Mouse (Mus musculus): Measurements from ENCODE around the gene Car3.
"Not testable (repeated sequence)": the region's sequence is repeated elsewhere in the genome, so short reads cannot be mapped to it uniquely, and the experiment has no call there.

Gene Car3

DNA sequence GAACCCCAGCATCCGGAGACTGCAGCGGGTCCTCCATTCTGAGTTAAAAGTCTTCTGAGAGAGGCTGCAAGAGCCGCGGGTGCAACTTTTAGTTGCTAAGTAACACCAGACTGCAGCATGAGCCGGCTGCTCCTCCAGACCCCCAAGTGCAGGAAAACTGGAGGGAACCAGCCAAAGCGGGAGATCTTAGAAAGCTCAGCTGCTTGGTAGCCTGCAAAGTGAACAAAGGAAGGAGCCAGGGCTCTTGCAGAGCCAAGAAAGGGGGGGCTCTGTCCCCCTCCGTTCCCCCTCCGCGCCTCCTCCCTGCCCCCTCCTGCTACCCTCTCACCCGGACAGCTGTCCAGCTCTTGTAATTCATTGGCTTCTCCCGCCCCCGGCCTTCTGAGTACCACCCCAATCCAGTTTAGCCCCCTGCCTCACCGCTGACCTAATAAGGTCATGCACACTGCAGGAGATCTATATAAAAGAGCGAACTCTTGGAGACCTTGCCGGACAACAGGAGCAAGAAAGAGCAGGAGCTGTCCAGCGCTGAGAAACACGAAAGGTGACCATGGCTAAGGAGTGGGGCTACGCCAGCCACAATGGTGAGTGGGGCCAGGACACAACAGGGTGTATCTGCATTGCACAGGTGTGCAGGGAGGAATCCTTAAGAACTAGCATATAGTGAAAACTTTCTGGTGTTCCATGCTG lies at the start of gene Car3:
TSS of gene Car3 (plus strand) at position 491 of the 690 bp plus-strand sequence.
- DNase-seq = no peak

DNA sequence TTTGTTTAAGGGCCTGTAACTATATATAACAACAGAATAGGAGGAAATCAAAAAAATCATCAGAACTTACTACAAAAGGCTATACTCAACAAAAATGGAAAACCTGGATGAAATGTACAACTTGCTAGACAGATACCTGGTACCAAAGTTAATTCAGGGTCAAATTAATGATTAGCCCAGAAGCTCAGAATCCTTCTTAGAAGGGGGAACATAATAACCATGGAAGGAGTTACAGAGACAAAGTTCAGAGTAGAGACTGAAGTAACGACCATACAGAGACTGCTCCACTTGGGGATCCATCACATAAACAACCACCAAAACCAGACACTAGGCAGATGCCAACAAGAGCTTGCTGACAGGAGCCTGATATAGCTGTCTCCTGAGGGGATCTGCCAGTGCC lies 47.9 kb upstream of the Car3 start:
- not testable (repeated sequence) for DNase-seq

DNA sequence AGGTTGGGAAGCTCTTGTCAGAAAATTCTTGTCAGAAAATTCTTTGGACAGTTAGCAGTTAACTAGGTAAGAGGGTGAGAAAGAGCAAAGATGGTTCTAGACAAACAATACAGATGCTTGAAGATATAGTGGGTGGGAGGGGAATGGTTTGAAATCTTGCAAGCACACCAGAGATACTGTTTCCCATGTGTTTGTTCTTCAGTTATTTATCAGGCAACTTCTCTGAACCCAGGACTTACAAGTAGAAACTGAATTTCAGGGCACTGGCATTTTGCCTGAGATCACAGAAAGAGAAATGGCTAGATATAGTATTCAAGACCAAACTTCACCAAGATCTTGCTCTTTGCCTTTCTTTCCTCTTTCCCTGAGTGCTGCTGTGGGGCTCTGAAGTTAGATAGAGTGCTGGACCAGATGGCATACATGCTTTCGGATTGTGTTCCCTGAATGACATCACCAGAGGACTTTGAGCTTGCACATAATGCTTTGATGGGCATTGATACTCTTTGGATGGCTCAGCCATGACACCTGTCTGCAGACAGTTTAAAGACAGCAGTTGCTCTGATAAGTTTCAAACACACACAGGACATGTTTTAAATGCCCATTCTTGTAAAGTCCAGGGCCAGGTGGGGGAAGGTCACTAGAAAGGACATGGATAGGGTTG lies 43.3 kb upstream of the Car3 start:
- DNase-seq = no peak

DNA sequence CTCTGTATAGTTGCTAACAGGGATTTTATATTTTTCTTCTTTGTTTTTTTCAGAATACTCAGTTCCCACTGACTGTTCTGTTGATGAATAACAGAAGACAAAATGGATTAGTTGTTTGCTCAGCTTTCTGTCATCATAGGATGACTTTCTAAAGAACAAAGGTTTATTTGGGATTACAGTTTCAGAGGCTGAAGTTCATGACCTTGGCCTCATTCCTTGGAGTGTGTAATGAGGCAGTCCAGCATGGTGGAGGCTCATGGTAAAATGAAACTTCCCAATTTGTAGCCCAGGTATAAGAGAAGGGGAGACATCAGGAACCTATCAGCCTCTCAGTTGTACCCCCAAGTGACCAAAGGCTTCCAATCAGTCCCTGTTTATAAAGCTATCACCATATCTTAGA lies 34.4 kb upstream of the Car3 start:
- no peak for DNase-seq

DNA sequence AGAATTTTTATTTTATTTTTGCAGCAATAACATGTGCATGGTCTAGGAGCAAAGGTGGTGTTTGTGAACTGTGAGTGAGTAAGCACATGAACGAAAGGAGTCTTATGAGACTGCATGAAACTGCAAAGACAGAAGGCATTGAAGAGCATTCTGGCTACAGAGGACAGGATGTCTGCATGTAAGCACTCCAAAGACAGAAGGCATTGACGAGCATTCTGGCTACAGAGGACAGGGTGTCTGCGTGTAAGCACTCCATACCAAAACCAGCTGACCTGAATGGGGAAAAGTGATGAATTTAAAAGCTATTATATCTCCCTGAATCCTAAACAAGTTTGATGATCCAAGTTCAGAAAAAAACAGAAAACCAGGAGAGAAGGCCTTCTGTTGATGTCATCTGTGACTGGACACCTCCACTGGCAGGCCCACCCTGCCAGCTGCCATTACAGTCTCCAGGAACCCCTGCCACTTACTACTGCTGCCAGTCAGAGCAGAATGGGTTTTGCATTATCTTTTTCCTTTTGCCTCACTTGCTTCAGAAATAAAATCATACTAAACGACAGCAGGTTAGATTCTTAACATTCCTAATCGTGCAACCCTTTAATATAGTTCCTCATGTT lies 32.0 kb upstream of the Car3 start:
- DNase-seq = no peak

DNA sequence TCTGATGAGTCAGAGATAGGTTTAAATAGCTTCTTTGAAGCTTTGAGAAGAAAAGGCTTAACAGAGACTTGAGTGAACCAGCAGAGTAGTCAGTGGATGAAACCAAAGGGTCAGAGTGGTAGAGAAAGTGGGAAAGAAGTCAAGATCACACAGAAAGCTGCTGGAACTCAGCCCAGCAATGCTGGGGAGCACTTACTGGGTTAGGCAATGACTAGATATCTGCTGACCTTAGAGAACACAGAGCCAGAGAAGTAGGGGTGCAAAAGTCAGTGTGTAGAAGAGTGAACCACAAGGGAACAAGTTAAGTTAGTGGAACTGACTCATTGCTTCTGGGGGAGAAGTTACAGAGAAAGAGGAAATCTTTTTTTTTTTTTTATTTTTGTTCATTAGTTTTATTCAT lies 30.5 kb upstream of the Car3 start:
- no peak for DNase-seq

DNA sequence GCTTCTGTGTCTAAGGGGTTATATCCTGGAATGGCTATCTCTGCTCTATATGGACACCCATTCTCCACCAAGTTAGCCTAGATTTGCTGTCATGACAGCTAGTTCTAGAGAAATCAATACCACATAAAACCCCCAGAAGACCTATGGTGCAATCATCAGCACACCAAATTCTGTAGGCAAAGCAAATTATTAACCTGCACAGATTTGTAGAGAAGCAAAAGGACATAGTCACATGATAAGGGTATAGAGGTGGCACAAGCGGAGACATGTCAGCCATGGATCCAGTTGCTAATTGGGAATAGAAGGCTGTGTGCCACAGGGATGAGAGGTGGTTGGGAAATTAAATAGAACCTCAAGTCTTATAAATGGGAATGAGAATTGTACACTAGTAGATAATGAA lies 24.4 kb upstream of the Car3 start:
- DNase-seq = no peak

DNA sequence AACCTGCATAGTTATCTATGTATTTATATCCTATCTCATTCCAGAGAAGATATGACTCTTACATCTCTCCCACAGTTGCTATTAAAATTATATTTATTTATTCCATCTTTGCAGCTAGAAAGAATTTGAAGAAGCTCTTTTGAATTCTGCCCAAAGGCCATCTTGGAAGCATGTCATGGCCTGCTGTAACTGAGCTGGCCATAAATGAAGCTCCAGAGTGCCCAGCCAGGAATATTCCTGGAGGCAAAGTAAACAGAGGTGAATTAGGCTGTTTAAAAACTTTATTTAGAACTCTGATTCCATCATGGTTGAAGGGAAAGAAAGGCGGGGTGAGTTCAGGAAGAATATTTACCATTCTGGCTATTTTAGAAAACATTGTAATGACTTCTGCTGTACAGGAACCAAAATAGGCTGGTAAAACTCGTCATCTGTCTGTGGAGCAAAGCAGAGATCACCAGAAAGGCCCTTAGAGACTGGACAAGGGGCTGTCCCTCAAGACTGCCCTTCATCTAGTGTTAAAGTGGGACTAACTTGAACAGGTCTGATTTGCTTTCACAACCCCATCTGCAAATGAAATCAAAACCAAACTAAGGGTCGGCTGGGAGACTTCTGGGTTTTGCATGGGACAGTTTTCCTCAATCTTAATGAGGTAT lies 23.7 kb upstream of the Car3 start:
- DNase-seq = no peak

DNA sequence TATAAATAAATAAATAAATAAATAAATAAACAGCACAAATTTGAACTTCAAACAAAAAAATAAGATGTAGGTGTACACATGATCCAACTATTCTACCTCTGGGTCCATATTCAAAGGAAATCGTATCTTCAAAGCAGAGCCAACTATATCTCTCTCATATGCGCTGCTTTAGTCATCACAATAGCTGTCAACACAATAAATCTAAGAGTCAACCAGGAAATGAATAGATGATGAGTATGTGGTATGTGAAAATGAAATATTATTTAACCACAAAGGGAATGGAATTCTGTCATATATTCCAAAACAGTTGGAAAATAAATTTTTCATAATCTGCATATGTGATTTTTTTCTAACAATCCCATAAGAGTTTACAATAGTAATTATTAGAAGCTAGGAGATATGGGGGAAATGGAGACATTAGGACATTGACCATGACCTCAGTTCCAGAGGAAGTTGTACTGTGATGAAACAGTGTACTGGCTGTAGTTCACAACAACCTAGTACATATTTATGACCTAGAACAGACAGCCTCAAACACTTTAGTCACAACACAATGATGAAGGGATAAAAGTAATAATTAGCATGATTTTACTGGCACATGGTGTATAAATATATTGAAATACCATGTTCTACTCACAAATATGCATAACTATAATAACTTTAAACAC lies 14.6 kb upstream of the Car3 start:
- DNase-seq = no peak

DNA sequence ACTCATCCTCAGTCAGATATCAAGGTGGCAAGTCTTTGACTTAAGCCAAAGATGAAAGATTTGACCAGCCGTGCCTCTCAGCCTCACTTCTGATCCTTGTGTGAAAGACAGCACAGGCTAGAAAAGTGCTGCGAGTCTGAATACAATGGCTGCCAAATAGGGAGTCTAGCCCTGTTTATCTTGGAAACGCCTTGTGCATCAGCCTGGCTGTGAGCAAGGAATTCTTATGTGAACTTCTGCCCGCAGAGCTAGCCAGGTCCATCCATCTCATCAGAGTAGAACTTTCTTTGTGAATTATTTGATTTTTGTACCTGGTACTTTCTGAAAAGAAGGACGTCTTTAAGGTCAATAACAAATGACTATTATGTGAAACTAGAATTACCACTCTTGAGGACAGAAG lies 9.3 kb upstream of the Car3 start:
- no peak for DNase-seq

DNA sequence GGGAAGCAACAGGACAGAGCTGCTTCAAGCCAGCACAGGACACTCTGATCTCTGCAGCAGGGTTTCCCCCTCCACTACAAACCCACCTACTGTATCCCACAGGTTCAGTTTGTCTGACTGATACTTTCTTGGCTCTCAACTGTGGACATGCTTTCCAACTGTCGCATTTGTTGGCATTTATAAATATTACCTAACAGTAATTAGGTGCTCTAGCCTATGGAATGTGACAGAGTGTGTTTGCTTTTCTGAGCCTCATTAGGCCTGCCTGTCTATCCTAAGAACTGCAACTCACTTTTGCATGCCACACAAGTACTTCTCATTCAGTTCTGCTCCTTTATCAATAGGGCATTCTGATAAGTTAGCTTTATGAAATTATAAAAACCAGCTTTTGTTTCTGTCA lies 8.9 kb upstream of the Car3 start:
- no peak for DNase-seq

DNA sequence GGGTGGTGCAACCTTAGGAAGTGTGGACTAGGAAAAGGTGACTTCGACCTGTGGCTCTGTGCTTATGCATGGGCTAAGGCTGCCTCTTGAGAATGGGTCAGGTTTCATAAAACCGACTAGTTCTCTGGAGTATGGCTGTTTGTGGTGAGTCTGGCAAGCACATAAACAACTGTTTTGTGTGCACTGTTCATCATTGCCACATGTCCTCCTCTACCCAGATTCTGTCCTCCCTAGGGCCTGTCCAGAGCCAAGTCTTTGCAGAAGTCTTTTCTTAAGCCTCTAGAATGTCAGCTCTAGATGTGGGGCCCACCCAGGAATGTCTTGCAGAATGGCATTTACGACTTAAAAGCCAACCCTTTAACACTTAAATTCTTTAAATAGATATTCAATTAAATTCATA lies 5.4 kb upstream of the Car3 start:
- DNase-seq = no peak

DNA sequence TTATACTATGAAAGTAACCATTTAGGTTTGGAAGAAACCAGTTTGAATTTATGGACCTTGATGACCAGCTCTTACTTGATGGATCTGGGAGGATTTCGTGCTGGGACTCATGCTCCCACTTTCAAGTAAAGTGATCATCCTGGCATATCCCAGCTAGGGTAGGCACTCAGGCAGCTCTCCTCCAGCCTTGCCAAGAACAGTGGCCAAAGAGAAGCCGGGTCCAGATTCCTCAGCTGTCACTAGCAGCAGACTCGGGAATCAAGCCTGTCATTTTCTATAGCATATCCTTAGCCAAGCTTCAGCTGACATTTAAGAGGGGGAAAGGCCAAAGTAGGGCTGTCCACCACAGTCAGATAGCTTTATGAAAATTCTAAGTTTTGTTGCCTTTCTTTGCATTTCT lies 3.0 kb upstream of the Car3 start:
- no peak for DNase-seq

DNA sequence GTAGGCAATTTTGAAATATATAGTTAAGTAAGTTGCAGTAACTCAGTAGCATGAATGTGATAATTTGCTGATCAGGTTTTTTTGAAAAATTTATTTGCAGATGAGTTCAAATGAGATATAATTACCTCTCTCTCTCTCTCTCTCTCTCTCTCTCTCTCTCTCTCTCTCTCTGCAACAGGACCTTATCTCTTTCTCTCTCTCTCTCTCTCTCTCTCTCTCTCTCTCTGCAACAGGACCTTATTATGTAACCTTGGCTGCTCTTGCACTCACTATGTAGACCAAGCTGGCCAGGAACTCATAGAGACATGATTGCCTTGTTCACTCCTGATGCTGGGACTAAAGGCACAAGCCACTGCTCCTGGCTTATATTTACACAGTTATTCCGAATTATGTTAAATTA lies 2.1 kb upstream of the Car3 start:
- DNase-seq = no peak

DNA sequence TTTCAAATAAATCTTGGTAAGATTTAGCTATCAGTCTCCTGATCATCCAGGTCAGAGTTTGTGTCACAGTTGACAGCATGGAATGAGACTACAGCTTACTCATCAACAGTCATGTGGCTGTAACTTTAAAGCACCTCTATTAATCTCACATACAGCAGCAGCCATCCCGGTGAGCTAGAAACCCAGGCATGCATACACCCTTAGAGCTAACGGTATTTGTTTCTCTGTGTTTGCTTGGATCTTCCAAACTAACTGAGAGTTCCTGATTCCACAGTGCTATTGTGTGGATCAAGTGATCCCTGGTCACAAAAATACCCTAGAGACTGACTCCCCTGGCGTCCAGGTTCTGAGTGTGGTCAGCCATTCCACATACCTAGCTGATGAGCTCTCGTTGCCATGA lies 1.5 kb upstream of the Car3 start:
- no peak for DNase-seq

DNA sequence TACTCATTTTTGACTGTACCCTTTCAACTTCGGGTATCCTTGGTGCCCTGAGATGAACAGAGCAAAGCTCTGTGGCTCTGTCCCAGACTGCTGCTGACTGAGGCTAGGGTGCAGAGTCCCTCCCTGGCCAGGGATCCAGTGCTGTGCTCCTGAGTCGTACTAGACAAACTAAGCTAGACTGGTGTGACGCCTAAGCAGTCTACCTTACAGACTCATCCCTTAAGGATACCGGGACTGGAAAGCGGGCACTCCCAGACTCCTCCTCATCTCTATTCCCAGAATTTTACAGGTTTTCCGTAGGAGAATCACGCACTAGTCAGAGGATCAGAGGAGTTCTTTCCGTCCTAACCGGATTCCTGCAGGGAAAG lies 674 bp upstream of the Car3 start:
- DNase-seq = no peak

DNA sequence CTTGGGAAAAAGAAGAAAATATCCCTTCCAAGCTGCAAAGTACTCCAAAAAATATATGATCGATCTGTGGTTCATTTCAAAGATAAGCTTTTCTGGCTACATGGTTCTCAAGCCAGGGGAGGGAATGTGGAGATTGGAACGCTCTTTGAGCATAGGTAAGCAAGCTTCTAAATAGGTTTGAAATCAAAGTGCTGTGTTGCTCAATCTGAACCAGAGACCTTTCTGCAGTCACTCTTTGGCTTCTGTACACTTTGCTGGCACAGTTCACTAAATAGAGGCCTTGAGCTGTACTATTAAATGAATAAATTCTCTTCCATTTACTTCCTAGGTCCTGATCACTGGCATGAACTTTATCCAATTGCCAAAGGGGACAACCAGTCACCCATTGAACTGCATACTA lies 610 bp downstream of the Car3 start:
- DNase-seq = no peak

DNA sequence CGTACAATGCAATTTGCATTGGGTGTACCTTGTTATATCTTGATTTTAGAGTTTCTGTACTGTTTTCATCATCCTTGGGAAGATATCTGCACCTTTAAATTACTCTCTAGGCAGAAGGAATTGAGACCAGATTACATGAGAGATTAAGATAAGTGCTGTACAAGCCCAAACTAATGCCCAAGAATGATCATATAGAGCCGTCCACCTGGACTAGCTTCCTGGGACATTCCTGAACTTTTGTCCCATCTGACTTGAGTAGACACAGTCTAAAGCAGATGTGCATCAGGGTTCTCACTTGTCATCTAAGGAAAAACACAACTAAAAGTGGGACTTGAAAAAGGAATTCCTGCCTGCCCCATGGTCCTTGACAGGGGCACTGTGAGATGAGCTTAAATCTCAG lies 2.6 kb downstream of the Car3 start:
- no peak for DNase-seq

DNA sequence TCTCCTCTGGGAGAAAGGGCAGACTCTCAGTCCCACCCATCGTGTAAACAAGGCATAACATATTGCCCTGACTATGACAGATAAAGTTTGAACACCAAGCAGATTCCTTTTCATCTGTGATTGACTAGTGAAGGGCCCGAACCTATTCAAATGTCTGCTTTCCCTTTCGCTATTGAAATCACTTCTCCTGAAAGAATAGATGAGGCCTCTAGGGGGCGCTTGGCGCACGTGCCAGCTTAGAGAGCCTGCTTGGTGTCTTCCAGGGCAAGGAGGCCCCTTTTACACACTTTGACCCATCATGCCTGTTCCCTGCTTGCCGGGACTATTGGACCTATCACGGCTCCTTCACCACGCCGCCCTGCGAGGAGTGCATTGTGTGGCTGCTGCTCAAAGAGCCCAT lies 6.5 kb downstream of the Car3 start:
- DNase-seq = peak; percentile 74 to 75

DNA sequence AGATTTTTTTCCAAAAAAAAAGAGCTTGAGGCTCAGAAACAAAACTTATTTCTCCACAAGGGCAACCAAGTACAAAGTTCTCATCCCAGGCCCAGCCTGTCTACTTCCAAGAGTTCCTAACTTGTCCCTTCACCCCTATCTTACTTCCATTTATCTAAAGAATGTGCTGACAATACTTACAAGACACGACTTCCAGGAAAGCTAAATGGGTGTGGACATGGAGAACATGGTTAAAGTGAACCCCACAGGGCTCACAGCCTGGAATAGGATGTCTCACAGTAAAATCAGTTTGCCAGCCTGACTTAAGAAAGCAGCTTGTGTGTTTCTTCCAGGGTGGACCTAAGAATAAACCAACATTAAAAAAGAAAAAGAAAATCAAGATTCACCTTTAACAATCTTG lies 7.2 kb downstream of the Car3 start:
- no peak for DNase-seq

DNA sequence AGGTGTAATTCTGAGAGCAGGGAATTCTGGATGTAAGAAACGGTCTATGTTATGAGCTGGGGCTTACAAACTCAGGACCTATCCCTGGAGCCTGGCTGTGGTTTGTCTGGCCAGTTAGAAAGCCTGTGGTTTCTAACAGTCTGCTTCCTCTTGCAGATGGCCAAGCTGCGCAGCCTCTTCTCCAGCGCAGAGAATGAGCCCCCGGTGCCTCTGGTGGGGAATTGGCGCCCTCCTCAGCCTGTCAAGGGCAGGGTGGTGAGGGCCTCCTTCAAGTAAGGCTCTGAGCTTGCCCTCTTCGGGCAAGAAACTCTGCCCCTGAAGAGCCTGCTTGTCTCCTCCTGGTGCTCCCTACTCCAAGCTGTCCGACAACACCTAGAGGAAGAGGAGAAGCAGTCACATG lies 8.1 kb downstream of the Car3 start:
- peak; percentile 60 to 74 for DNase-seq

DNA sequence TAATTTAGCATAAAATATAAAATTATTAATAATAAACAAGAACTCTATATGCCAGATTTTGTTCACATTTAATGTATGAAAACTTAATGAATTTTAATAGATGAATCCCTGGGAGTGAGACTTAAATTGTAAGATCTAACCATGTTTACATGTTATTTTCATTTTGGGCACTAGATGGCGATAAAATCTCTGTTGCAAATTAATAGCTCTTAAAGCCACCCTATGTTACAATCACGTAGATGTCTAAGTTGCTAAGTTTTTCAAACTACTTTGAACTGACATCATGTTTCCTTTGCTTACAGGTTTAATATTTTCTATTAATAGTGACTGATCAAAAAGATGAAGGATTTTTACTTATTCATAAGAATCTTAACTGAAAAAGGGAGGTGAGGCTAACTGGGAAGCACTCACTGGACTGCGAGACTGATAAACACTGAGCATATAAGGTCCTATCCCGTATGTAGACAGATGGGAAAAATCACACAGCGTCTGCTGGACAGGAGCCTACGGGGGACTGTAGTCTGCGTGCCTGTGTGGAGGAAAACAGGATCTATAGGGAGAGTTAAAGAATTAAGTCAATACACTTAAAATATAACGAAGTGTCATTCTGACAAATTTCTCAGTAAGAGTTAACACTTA lies 11.2 kb downstream of the Car3 start:
- DNase-seq = no peak

DNA sequence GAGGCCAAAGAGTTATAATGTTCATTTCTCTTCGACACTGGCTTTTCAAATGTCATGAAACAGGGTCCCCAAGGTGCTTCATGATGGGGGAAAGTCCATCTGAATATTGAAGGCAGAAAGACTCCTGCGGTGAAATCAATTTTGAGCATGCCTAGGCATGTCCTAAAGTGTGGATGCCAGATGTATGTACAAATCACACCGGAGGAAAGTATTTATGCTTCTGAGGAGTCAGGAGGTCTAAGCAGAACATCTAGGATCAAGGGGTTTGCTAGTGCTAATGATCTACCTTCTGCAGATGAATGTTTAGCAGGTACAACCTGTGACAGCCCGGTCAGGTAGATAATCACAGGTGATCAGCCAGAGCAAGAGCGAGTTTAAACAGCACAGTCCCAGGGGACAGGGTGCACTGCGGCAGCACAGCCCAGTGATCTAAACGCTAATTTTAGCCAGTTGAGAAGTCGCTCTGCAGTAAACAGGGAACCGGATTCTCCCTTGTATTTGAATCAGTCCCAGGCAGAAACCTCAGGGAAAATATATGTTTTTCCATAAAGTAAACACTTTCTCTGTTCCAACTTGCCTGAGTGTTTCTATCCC lies 13.1 kb downstream of the Car3 start:
- no peak for DNase-seq
